Mouse (Mus musculus): ENCODE measurements around the gene Fam117b. TPM values are rescaled to one million over a fixed set of nuclear protein-coding genes. Genes with fewer than 3 reads are reported as not detected.

Fam117b gene
- 8.5 and 11.3 TPM in 2 replicates for polyA plus RNA-seq (2016; fragmentation: Nextera tagmentation; extraction: Ambion mirVana)

GRCm38 (mm10) chr1:59912413-59913157 lies at the start of gene Fam117b:
Gene Fam117b, plus strand, starts transcription at chr1:59913006.
- Histone ChIP-seq H3K27me3 (ENCODE audit: low read depth, poor library complexity, severe bottlenecking) (no peaks in the 10 kb centered on the region), H3K9me3 (replicated peaks) (no peaks in the 10 kb centered on the region), H3K4me3 (peak within 1 kb of the TSS; percentile 99), H3K4me1 (peaks cover 25% of the 10 kb centered on the region), H3K27ac (replicated peaks) (peak within 1 kb of the TSS; percentile 99), H3K36me3 (0 out of 2 replicates have a peak, but pooled peaks cover 4% of the 10 kb centered on the region)
- under 1% methylated on average over 72 of the region's 72 CpGs for whole genome bisulfite sequencing
- peak; percentile 98 for DNase-seq (ENCODE audit: low spot score)

DNA sequence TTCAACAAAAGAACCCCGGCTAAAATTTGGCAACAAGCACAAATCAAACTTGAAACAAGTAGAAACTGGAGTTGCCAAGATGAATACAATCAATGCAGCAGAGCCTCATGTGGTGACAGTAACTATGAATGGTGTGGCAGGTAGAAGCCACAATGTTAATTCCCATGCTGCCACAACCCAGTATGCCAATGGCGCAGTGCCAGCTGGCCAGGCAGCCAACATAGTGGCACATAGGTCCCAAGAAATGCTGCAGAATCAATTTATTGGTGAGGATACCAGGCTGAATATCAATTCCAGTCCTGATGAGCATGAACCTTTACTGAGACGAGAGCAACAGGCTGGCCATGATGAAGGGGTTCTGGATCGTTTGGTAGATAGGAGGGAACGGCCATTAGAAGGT lies 44.8 kb upstream of the Fam117b start:
- H3K27me3 ChIP-seq (ENCODE audit: low read depth, poor library complexity, severe bottlenecking) = no peaks in the 10 kb centered on the region
- H3K27ac ChIP-seq (replicated peaks) = no peak overlapping the region
- H3K4me3 ChIP-seq = no peak overlapping the region
- no peak for DNase-seq (ENCODE audit: low spot score)
- no peaks in the 10 kb centered on the region for H3K9me3 ChIP-seq (replicated peaks)
- H3K4me1 ChIP-seq = peaks cover 4% of the 10 kb centered on the region; the same call in 1 of the 2 replicates
- H3K36me3 ChIP-seq = peaks cover 80% of the 10 kb centered on the region
- WGBS = 97% methylated on average over 5 of the region's 5 CpGs

DNA sequence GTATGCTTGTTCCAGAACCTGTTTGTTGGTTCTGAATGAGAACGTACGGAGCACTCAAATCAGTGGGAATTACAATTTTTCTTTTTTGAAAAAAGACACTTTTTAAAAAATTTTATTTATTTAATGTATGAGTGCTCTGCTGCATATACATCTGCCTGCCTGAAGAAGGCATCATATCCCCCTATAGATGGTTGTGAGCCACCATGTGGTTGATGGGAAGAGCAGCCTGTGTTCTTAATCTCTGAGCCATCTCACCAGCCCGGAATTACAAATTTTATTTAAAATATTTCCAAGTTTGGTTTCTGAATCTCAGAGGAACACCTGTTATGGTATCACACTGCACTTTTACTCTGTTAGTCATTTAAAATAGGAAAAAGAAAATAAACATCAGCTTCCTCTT lies 38.8 kb upstream of the Fam117b start:
- peaks cover 48% of the 10 kb centered on the region for H3K36me3 ChIP-seq
- H3K9me3 ChIP-seq (replicated peaks) = no peaks in the 10 kb centered on the region
- peaks cover 4% of the 10 kb centered on the region; the same call in 1 of the 2 replicates for H3K4me1 ChIP-seq
- no peaks in the 10 kb centered on the region for H3K27me3 ChIP-seq (ENCODE audit: low read depth, poor library complexity, severe bottlenecking)
- H3K27ac ChIP-seq (replicated peaks) = no peak overlapping the region
- 93% methylated on average over 3 of the region's 3 CpGs for WGBS
- no peak for DNase-seq (ENCODE audit: low spot score)
- no peak overlapping the region for H3K4me3 ChIP-seq

- peaks cover 34% of the 10 kb centered on the region for H3K36me3 ChIP-seq
- no peak for DNase-seq (ENCODE audit: low spot score)
- WGBS = 92% methylated on average over 7 of the region's 7 CpGs
- H3K4me1 ChIP-seq = peaks cover 8% of the 10 kb centered on the region
- H3K27ac ChIP-seq (replicated peaks) = no peak overlapping the region
- H3K27me3 ChIP-seq (ENCODE audit: low read depth, poor library complexity, severe bottlenecking) = no peaks in the 10 kb centered on the region
- no peak overlapping the region for H3K4me3 ChIP-seq
- H3K9me3 ChIP-seq (replicated peaks) = no peaks in the 10 kb centered on the region
These were observed 34.7 kb upstream of the Fam117b start for GRCm38 (mm10) chr1:59878098-59878497.

- Histone ChIP-seq H3K36me3 (peaks cover 13% of the 10 kb centered on the region), H3K27me3 (ENCODE audit: low read depth, poor library complexity, severe bottlenecking) (no peaks in the 10 kb centered on the region), H3K4me1 (peaks cover 22% of the 10 kb centered on the region), H3K9me3 (replicated peaks) (no peaks in the 10 kb centered on the region), H3K4me3 (no peak overlapping the region), H3K27ac (replicated peaks) (no peak overlapping the region)
- 36% methylated on average over 3 of the region's 3 CpGs for WGBS
- DNase-seq (ENCODE audit: low spot score) = peak; percentile 62
These were observed 29.3 kb upstream of the Fam117b start for GRCm38 (mm10) chr1:59883349-59884134.

DNA sequence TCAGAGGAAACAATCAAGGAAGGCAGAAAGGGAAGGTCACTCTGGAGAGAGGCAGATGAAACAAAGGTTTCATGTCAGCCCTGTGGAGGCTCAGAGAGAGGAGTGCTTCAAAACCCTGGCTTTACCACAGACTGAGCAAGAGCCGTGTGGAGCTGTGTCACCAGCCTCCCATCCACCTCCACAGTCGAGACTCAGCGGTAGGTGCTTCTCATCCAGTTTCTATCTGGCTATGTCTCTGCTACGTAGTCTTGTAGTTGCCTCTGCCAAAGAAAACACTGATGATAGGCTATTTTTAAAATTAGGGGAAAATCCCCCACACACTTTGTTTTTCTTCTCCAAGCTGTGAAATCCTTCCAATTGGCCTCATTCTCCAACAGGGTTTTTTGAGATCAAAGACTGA lies 25.9 kb upstream of the Fam117b start:
- Histone ChIP-seq H3K4me3 (no peak overlapping the region), H3K36me3 (no peaks in the 10 kb centered on the region), H3K27me3 (ENCODE audit: low read depth, poor library complexity, severe bottlenecking) (no peaks in the 10 kb centered on the region), H3K27ac (replicated peaks) (no peak overlapping the region), H3K9me3 (replicated peaks) (no peaks in the 10 kb centered on the region), H3K4me1 (peaks cover 14% of the 10 kb centered on the region)
- DNase-seq (ENCODE audit: low spot score) = no peak
- WGBS = 73% methylated on average over 4 of the region's 4 CpGs

DNA sequence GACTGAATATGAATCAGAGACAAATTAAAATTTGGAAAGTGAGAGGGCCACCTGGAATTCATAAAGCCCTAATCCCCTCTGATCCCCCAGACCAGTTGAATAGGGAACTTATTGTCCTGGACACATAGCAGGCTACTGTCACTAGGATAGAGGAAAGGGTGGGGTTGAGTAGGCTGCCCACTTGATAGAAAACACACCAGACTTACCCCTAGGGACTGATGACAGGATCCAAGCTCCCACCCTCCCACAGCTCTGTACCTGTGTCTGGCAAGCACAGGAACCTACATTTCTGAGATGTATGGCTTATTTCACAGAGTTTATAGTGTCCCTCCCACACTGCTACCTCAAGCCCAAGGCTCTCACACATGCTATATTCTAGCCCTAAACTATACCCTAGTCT lies 24.8 kb upstream of the Fam117b start:
- Histone ChIP-seq H3K36me3 (no peaks in the 10 kb centered on the region), H3K27me3 (ENCODE audit: low read depth, poor library complexity, severe bottlenecking) (no peaks in the 10 kb centered on the region), H3K4me3 (no peak overlapping the region), H3K4me1 (peaks cover 14% of the 10 kb centered on the region), H3K27ac (replicated peaks) (no peak overlapping the region), H3K9me3 (replicated peaks) (no peaks in the 10 kb centered on the region)
- DNase-seq (ENCODE audit: low spot score) = no peak

DNA sequence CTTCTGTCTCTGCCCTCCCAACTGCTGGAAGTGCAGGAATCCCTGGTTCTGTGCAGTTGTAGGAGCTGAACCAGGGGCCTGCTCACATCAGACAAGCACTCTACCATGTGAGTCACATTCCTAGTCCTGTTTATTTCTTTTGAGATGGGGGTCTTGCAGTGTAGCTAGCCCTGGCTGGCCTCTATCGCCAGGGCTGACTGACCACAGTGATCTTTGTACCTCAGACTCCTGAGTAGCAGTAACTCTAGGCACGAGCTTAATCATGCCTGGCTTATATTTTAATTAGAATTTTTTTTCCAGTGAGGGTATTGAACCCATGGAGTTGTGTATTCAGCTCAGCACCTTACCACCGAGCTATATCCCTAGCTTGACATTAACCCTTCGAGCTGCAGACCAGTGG lies 21.6 kb upstream of the Fam117b start:
- Histone ChIP-seq H3K27me3 (ENCODE audit: low read depth, poor library complexity, severe bottlenecking) (no peaks in the 10 kb centered on the region), H3K9me3 (replicated peaks) (no peaks in the 10 kb centered on the region), H3K4me1 (peaks cover 14% of the 10 kb centered on the region), H3K36me3 (no peaks in the 10 kb centered on the region), H3K4me3 (no peak overlapping the region), H3K27ac (replicated peaks) (no peak overlapping the region)
- no peak for DNase-seq (ENCODE audit: low spot score)
- WGBS = 86% methylated on average over 4 of the region's 4 CpGs

GRCm38 (mm10) chr1:59892777-59893176 lies 20.0 kb upstream of the Fam117b start:
- DNase-seq (ENCODE audit: low spot score) = no peak

DNA sequence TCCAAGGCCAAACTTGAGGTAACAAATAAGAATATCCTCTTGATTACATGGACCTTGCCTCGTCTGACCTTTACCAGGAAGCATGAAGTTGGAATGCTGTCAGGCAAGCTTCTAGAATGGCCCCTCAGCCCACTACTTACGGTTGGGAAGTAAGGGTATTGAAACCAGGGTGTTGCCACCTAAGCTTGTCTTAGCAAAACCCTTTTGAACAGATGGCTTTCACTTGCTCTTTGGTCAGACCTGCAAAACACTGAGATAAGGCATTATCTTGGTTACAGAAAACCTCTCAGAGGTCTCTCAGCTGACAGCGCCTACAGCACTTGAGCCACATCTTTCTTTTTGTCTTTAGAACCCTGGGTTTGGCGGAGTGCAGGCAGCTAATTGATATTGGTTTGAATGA lies 18.8 kb upstream of the Fam117b start:
- no peak overlapping the region for H3K27ac ChIP-seq (replicated peaks)
- H3K4me1 ChIP-seq = no peaks in the 10 kb centered on the region
- no peak for DNase-seq (ENCODE audit: low spot score)
- WGBS = 85% methylated on average over 4 of the region's 4 CpGs
- no peak overlapping the region for H3K4me3 ChIP-seq
- H3K36me3 ChIP-seq = no peaks in the 10 kb centered on the region
- H3K27me3 ChIP-seq (ENCODE audit: low read depth, poor library complexity, severe bottlenecking) = no peaks in the 10 kb centered on the region
- no peaks in the 10 kb centered on the region for H3K9me3 ChIP-seq (replicated peaks)

More at GRCm38 (mm10) chr1:59892777-59893176, 20.0 kb upstream of the Fam117b start:
- H3K27me3 ChIP-seq (ENCODE audit: low read depth, poor library complexity, severe bottlenecking) = no peaks in the 10 kb centered on the region
- H3K36me3 ChIP-seq = no peaks in the 10 kb centered on the region
- WGBS = 89% methylated on average over 8 of the region's 8 CpGs
- H3K4me3 ChIP-seq = no peak overlapping the region
- peaks cover 4% of the 10 kb centered on the region for H3K4me1 ChIP-seq
- H3K27ac ChIP-seq (replicated peaks) = no peak overlapping the region
- H3K9me3 ChIP-seq (replicated peaks) = no peaks in the 10 kb centered on the region

DNA sequence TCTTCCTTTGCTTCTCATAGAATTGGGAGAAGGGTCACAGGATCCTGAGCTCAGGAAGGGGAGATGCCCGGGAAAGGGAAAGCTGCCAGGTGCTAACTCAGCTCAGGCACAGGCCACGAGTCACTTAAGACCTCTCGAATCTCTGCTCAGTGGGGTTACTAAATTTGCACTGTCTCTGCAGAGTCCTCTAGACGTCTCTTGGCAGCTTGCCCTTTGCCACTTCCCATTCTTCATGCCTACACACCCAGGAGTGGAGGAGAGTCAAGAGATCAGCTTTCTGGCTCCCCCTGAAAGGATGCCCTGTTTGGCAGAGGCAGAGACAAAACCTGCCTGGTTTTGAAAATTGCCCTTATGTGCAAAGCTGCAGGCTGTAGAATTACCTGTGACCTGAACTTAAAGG lies 17.4 kb upstream of the Fam117b start:
- H3K27me3 ChIP-seq (ENCODE audit: low read depth, poor library complexity, severe bottlenecking) = no peaks in the 10 kb centered on the region
- no peaks in the 10 kb centered on the region for H3K4me1 ChIP-seq
- no peak overlapping the region for H3K27ac ChIP-seq (replicated peaks)
- WGBS = 64% methylated on average over 4 of the region's 4 CpGs
- H3K4me3 ChIP-seq = no peak overlapping the region
- no peaks in the 10 kb centered on the region for H3K36me3 ChIP-seq
- no peak for DNase-seq (ENCODE audit: low spot score)
- no peaks in the 10 kb centered on the region for H3K9me3 ChIP-seq (replicated peaks)

DNA sequence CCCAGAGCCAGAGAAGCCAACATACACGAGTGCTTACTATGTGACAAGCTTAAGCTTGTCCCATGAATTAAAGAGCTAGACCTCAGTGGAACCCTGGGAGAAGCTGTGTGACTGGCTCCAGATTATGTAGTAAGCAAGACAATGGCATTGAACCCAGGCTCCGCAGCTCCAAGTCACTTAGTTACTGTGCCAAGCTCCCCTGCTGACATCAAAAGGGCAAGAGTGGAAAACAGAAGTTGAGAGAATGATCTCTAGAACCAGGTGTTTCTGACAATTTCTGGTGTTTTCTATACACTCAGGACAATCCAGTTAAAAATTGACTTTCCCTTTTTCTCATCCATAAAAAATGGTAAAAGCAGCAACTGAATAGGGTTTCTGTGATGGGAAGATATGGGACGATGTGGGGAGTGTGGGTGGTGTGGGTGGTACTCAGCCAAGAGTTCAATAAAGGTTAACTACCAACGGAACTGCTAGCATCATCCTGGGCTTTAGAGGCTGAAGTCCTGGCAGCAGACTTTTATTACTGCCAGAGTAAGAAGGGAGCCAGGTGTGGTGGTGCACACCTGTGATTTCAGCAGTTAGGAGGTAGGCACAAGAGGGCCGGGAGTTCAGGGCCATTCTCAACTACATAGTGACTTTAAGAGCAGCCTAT lies 15.5 kb upstream of the Fam117b start:
- Histone ChIP-seq H3K27ac (replicated peaks) (no peak overlapping the region), H3K4me3 (no peak overlapping the region), H3K4me1 (no peaks in the 10 kb centered on the region), H3K27me3 (ENCODE audit: low read depth, poor library complexity, severe bottlenecking) (no peaks in the 10 kb centered on the region), H3K9me3 (replicated peaks) (no peaks in the 10 kb centered on the region), H3K36me3 (no peaks in the 10 kb centered on the region)
- 63% methylated on average over 5 of the region's 5 CpGs for WGBS
- no peak for DNase-seq (ENCODE audit: low spot score)

DNA sequence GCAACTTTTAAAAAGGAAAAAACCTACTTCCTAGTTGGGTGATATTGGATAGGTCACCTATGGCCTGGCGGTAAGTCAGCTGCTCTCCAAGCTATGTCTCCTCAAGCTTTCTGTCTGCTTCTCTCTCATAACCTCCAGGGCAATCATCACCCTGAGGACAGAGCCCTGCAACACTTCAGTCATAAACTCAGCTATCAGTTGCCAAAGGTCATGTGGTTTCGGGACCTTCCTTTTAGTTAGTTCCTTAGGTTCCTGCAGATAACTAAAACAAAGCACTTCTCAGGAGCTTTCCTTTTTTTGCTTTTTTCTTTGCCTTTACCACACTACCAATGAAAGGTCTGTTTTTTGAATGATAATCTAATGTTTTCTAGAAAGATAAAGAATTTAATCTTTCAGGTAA lies 13.1 kb upstream of the Fam117b start:
- no peak for DNase-seq (ENCODE audit: low spot score)
- 90% methylated on average over 2 of the region's 2 CpGs for WGBS
- Histone ChIP-seq H3K27ac (replicated peaks) (no peak overlapping the region), H3K4me3 (no peak overlapping the region), H3K9me3 (replicated peaks) (no peaks in the 10 kb centered on the region), H3K4me1 (no peaks in the 10 kb centered on the region), H3K36me3 (no peaks in the 10 kb centered on the region), H3K27me3 (ENCODE audit: low read depth, poor library complexity, severe bottlenecking) (no peaks in the 10 kb centered on the region)

All from midbrain, embryonic 10.5 days (tissue).